Mouse (Mus musculus) lung, postnatal 10 days (tissue): ENCODE results near the gene Taf6l.
A peak's percentile ranks its signal among the peaks of the same experiment; 100 is the strongest.

ENCODE experiments used
- DNase-seq: peaks from one replicate; pipeline ENCODE4 v3.0.0; 2021

Gene Taf6l

GRCm38 (mm10) chr19:8789171-8789570 lies 3.0 kb upstream of the Taf6l start:
- DNase-seq = no peak

GRCm38 (mm10) chr19:8788521-8788920 lies 2.3 kb upstream of the Taf6l start:
- no peak for DNase-seq

- DNase-seq = no peak
Measured at GRCm38 (mm10) chr19:8774951-8775421, 11.2 kb downstream of the Taf6l start.

- peak; percentile 98 for DNase-seq
Measured at GRCm38 (mm10) chr19:8774086-8774835, 12.0 kb downstream of the Taf6l start, which contains the start of gene Tmem179b. Gene Tmem179b (minus strand): TSS chr19:8774467.

GRCm38 (mm10) chr19:8773409-8773808 lies 12.8 kb downstream of the Taf6l start:
- DNase-seq = no peak

- no peak for DNase-seq
Measured at GRCm38 (mm10) chr19:8772996-8773395, 13.2 kb downstream of the Taf6l start.

- DNase-seq = peak; percentile 89
Measured at GRCm38 (mm10) chr19:8770567-8771270, 15.5 kb downstream of the Taf6l start, which contains the start of gene Tmem223. Gene Tmem223 (plus strand): TSS chr19:8770996.

GRCm38 (mm10) chr19:8765562-8765961 lies 20.7 kb downstream of the Taf6l start:
- no peak for DNase-seq

- no peak for DNase-seq
Measured at GRCm38 (mm10) chr19:8763276-8763675, 22.9 kb downstream of the Taf6l start.

GRCm38 (mm10) chr19:8760757-8761156 lies 25.5 kb downstream of the Taf6l start:
- no peak for DNase-seq

- no peak for DNase-seq
Measured at GRCm38 (mm10) chr19:8758899-8759298, 27.3 kb downstream of the Taf6l start.

GRCm38 (mm10) chr19:8757471-8757998 lies 28.7 kb downstream of the Taf6l start:
- no peak for DNase-seq

- peak; percentile 94 for DNase-seq
Measured at GRCm38 (mm10) chr19:8756635-8757387, 29.4 kb downstream of the Taf6l start, which contains the start of gene Nxf1. Gene Nxf1 (plus strand): TSS chr19:8757073.

GRCm38 (mm10) chr19:8755652-8756051 lies 30.6 kb downstream of the Taf6l start:
- DNase-seq = no peak

GRCm38 (mm10) chr19:8747368-8747767 lies 38.8 kb downstream of the Taf6l start:
- peak; percentile 26 for DNase-seq

- no peak for DNase-seq
Measured at GRCm38 (mm10) chr19:8745382-8745781, 40.8 kb downstream of the Taf6l start.

- DNase-seq = no peak
Measured at GRCm38 (mm10) chr19:8742176-8742575, 44.0 kb downstream of the Taf6l start.

- peak; percentile 98 for DNase-seq
Measured at GRCm38 (mm10) chr19:8741243-8741869, 44.9 kb downstream of the Taf6l start, which contains the start of gene Stx5a. Gene Stx5a (plus strand): TSS chr19:8741413.

- peak; percentile 14 for DNase-seq
Measured at GRCm38 (mm10) chr19:8740603-8741002, 45.6 kb downstream of the Taf6l start, which contains the start of gene 1700092M07Rik. Gene 1700092M07Rik (plus strand): TSS chr19:8740718.

- DNase-seq = no peak
Measured at GRCm38 (mm10) chr19:8739646-8740045, 46.6 kb downstream of the Taf6l start.

GRCm38 (mm10) chr19:8738911-8739310 lies 47.3 kb downstream of the Taf6l start:
- no peak for DNase-seq

GRCm38 (mm10) chr19:8736160-8736467 lies 50.1 kb downstream of the Taf6l start:
- DNase-seq = no peak
